ENCODE assay signal across 9 mouse cellular contexts in the genomic region with DNA sequence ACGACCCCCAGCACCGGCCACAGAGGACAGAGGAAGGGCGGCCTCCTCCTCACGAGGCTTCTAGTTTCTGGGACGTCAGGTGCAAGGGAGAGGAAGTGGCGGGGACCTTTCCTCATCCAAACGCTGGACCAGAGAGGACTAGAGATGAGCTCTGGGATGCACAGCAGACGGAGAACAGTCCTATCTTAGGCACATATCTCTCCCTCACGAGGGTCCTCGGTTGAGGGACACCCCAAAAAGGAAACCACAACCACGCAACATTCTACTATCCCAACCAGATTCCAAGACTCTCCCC. TPM values are rescaled to one million over a fixed set of nuclear protein-coding genes. Genes with fewer than 3 reads are reported as not detected.
DNase-seq lines count a peak whose midpoint lies in the region; ATAC-seq and TF ChIP-seq lines count a peak whose summit lies in the region.
"Had no signal": no experiment of that assay in that cellular context is flagged by ENCODE, and none has a peak within 500 bp of the region (broad histone marks: within the 10 kb centered on the region; RNA-seq: fewer than 3 reads in every experiment).

No protein-coding gene starts in this region.

- intact Hi-C loops in heart, postnatal 36 days (cut with DNase I) = no loop called here

- no peak for DNase-seq in heart, postnatal 36 days
- no peak for DNase-seq in G1E (ENCODE audit: low spot score)
- DNase-seq in midbrain, embryonic 11.5 days (ENCODE audit: low spot score, missing footprints) = peak; percentile 90
- no peak for DNase-seq in frontal cortex, postnatal 10 days (ENCODE audit: low spot score in 2 of 2)
- DNase-seq in cerebellum, adult 9-10 months = no peak
- no peak for DNase-seq in ovary, postnatal 14 days (ENCODE audit: low spot score)

- H3K27me3 ChIP-seq in heart, embryonic 11.5 days (ENCODE audit: control insufficient read depth, insufficient read depth, low read length) = peaks cover 46% of the 10 kb centered on the region
- H3K27me3 ChIP-seq in G1E (ENCODE audit: insufficient read depth, low read length) = peaks cover 91% of the 10 kb centered on the region
- peaks cover 23% of the 10 kb centered on the region for H3K27me3 ChIP-seq in hindbrain, embryonic 12.5 days
- peaks cover 29% of the 10 kb centered on the region for H3K27me3 ChIP-seq in midbrain, embryonic 11.5 days (ENCODE audit: control insufficient read depth, insufficient read depth, low read length)

- 4% methylated on average over 11 of the region's 11 CpGs for WGBS in heart, embryonic 11.5 days (ENCODE audit: insufficient replicate concordance)
- 2% methylated on average over 11 of the region's 11 CpGs for WGBS in hindbrain, embryonic 12.5 days
- 3% methylated on average over 11 of the region's 11 CpGs for WGBS in midbrain, embryonic 11.5 days

- H3K4me1 ChIP-seq in heart, embryonic 11.5 days (ENCODE audit: control insufficient read depth, insufficient read depth, low read length) = peaks cover 57% of the 10 kb centered on the region
- H3K4me1 ChIP-seq in G1E (ENCODE audit: insufficient read depth, low read depth, low read length) = peaks cover 72% of the 10 kb centered on the region
- peaks cover 66% of the 10 kb centered on the region for H3K4me1 ChIP-seq in hindbrain, embryonic 12.5 days
- H3K4me1 ChIP-seq in midbrain, embryonic 11.5 days (ENCODE audit: control insufficient read depth, insufficient read depth, low read length) = peaks cover 53% of the 10 kb centered on the region

- H3K36me3 ChIP-seq in heart, embryonic 11.5 days (ENCODE audit: control insufficient read depth, insufficient read depth, low read length) = 0 out of 2 replicates have a peak, but pooled peaks cover 2% of the 10 kb centered on the region
- no peaks in the 10 kb centered on the region for H3K36me3 ChIP-seq in G1E (replicated peaks)
- peaks cover 5% of the 10 kb centered on the region for H3K36me3 ChIP-seq in hindbrain, embryonic 12.5 days
- H3K36me3 ChIP-seq in midbrain, embryonic 11.5 days (ENCODE audit: control insufficient read depth, insufficient read depth, low read length) = no peaks in the 10 kb centered on the region; the same call in 1 of the 2 replicates

- ATAC-seq in heart, embryonic 11.5 days (replicated peaks; ENCODE audit: insufficient number of reproducible peaks, low FRiP score, low TSS enrichment) = no peak
- ATAC-seq in G1E (ENCODE audit: extremely low read depth, insufficient number of reproducible peaks, low FRiP score, poor library complexity, severe bottlenecking) = no peak
- no peak for ATAC-seq in hindbrain, embryonic 12.5 days (ENCODE audit: low FRiP score)
- no peak for ATAC-seq in midbrain, embryonic 11.5 days (ENCODE audit: low FRiP score)

- peak overlapping the region; percentile 54; the same call in 1 of the 2 replicates for H3K9ac ChIP-seq in heart, embryonic 11.5 days (ENCODE audit: low read depth, low read length)
- H3K9ac ChIP-seq in hindbrain, embryonic 12.5 days = peak overlapping the region; percentile 98
- H3K9ac ChIP-seq in midbrain, embryonic 11.5 days (ENCODE audit: low read length) = peak overlapping the region; percentile 98

- H3K4me2 ChIP-seq in heart, embryonic 11.5 days = peak overlapping the region; percentile 98
- peak overlapping the region; percentile 96 for H3K4me2 ChIP-seq in hindbrain, embryonic 12.5 days (replicated peaks)
- peak overlapping the region; percentile 98 for H3K4me2 ChIP-seq in midbrain, embryonic 11.5 days

- H3K9me3 ChIP-seq in heart, embryonic 11.5 days (replicated peaks; ENCODE audit: control insufficient read depth, low read length) = no peaks in the 10 kb centered on the region
- peaks cover 33% of the 10 kb centered on the region for H3K9me3 ChIP-seq in G1E (replicated peaks)
- no peaks in the 10 kb centered on the region for H3K9me3 ChIP-seq in hindbrain, embryonic 12.5 days (replicated peaks)
- no peaks in the 10 kb centered on the region for H3K9me3 ChIP-seq in midbrain, embryonic 11.5 days (ENCODE audit: control insufficient read depth, low read length)

- H3K27ac ChIP-seq in heart, embryonic 11.5 days (ENCODE audit: low read depth, low read length) = no peak overlapping the region
- H3K27ac ChIP-seq in hindbrain, embryonic 12.5 days = peak overlapping the region; percentile 96
- no peak overlapping the region for H3K27ac ChIP-seq in midbrain, embryonic 11.5 days (ENCODE audit: low read depth, low read length)

- TF ChIP-seq CTCF in G1E (IDR thresholded peaks at IDR 0.05; ENCODE audit: low read depth, low read length) = no peak

- peak overlapping the region; percentile 75 for H3K4me3 ChIP-seq in heart, embryonic 11.5 days (ENCODE audit: low read depth, low read length)
- peak overlapping the region; percentile 71; the same call in 1 of the 2 replicates for H3K4me3 ChIP-seq in G1E (ENCODE audit: low read depth, low read length)
- peak overlapping the region; percentile 90 for H3K4me3 ChIP-seq in hindbrain, embryonic 12.5 days
- H3K4me3 ChIP-seq in midbrain, embryonic 11.5 days (ENCODE audit: low read depth, low read length) = peak overlapping the region; percentile 92

RNA-seq across cellular contexts. Expression of a gene that starts 2.7 kb away (rescaled TPM):
- 53.0 and 58.1 TPM in 2 replicates for polyA plus RNA-seq in heart, embryonic 11.5 days (2014; fragmentation: Nextera tagmentation; extraction: Ambion mirVana)
- 10 to 100 TPM; 45.8 to 47.7 TPM for total RNA-seq in heart, postnatal 36 days (2021)
- 70.5 and 77.2 TPM in 2 replicates for total RNA-seq in G1E (2014; fragmentation: Nextera tagmentation)
- total RNA-seq in G1E (2017) = 16.4 and 16.7 TPM in 2 replicates
- 83.6 and 90.8 TPM in 2 replicates for polyA plus RNA-seq in G1E (2012)
- polyA plus RNA-seq in hindbrain, embryonic 12.5 days (2016; fragmentation: Nextera tagmentation; extraction: Ambion mirVana) = 316 and 326 TPM in 2 replicates
- polyA plus RNA-seq in midbrain, embryonic 11.5 days (2014; fragmentation: Nextera tagmentation; extraction: Ambion mirVana) = 115 and 125 TPM in 2 replicates

RNA-seq across cellular contexts. Expression of a gene that starts 38.7 kb away (rescaled TPM):
- not detected in 2 replicates for polyA plus RNA-seq in heart, embryonic 11.5 days (2014; fragmentation: Nextera tagmentation; extraction: Ambion mirVana)
- total RNA-seq in heart, postnatal 36 days (2021) = not detected
- not detected in 2 replicates for total RNA-seq in G1E (2014; fragmentation: Nextera tagmentation)
- 0.17 TPM in 1 of 2 replicates, not detected in the other for total RNA-seq in G1E (2017)
- not detected in 2 replicates for polyA plus RNA-seq in G1E (2012)
- not detected in 2 replicates for polyA plus RNA-seq in hindbrain, embryonic 12.5 days (2016; fragmentation: Nextera tagmentation; extraction: Ambion mirVana)
- not detected in 2 replicates for polyA plus RNA-seq in midbrain, embryonic 11.5 days (2014; fragmentation: Nextera tagmentation; extraction: Ambion mirVana)
- polyA plus RNA-seq: C2C12 had no signal
